Mouse (Mus musculus): ENCODE results near the gene Hyal3.
A peak's percentile ranks its signal among the peaks of the same experiment; 100 is the strongest.
"Not testable (repeated sequence)": the region's sequence is repeated elsewhere in the genome, so short reads cannot be mapped to it uniquely, and the experiment has no call there.

Gene Hyal3

DNA sequence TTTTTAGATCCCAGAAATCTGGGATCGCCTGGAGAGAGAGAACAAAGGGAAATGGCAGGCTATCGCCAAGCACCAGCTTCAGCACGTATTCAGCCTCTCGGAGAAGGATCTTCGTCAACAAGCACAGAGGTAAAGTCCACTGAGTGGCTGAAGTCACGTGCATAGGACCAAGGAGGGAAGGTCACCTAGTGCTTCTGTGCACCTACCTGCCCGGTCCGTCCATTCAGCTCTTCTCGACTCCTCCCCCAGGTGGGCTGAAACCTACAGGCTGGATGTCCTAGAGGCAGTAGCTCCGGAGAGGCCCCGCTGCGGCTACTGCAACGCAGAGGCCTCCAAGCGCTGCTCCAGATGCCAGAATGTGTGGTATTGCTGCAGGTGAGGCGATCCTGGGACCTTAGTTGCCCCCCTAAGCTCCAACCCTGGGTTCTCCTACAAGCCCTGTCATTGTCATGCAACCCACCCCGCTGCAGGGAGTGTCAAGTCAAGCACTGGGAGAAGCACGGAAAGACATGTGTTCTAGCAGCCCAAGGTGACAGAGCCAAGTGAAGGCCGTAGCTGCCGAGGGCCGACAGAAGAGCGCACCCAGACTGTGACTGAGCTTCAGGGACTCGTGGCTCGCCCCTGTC, 30.0 kb upstream of the Hyal3 start:
- DNase-seq (ENCODE audit: low spot score in 2 of 2) = no peak

DNA sequence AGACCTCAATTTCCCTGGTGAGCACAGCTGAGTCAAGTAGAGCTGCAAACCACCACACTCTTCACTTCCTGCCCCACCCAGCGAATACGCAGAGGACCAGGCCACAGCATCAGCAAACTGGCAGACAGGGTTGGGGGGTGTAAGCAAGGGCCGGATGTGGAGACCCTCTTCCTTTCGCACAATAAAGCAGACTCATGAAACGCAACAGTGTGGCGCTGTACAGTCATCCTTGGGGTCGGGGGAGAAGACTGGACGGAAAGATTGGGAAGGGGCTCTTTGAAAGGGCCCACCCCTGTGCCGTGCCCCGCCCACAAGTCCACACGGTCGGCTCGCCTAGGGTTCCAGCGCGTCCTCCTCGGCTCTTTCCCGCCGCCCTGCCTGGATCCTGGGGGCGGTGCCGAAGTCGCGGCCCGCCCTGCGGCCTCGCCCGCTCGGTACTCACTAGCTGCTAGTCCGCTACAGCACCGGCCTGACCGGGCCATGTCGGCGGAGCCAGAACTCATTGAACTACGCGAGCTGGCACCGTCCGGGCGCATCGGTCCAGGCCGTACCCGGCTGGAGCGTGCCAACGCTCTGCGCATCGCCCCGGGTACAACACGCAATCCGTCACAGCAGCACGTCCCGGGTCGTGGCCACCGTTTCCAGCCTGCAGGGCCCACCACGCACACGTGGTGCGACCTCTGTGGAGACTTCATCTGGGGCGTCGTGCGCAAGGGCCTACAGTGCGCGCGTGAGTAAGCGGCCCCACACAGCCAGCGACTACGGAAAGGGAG, 29.3 kb upstream of the Hyal3 start, which contains the start of gene Rassf1:
Gene Rassf1, plus strand, starts transcription at position 439 of the 773 bp plus-strand sequence.
- peak; percentile 72 to 77 for DNase-seq (ENCODE audit: low spot score in 2 of 2)

DNA sequence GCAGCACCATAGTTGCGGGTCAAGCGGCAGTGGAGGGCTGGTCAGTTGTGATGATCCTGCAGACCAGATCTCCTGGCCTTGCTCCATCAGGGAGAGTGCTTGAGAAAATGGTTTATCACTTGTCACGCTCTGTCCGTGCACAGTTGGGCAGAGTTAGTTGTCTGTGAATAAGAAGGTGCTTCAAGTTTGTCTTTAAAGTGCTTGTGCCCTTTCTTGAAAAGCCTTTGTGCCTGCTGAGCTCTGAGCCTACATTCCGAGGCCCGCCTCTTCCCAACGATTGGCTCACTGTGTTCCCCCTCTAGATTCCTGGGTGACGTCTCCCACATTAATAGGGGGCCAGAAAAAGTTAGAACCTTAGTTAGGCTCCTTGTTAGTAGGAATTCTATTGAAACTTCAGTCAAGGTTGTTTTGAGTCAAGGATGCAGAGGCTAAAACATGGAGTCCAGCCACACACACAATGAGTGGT, 28.7 kb upstream of the Hyal3 start:
- DNase-seq (ENCODE audit: low spot score in 2 of 2) = no peak

DNA sequence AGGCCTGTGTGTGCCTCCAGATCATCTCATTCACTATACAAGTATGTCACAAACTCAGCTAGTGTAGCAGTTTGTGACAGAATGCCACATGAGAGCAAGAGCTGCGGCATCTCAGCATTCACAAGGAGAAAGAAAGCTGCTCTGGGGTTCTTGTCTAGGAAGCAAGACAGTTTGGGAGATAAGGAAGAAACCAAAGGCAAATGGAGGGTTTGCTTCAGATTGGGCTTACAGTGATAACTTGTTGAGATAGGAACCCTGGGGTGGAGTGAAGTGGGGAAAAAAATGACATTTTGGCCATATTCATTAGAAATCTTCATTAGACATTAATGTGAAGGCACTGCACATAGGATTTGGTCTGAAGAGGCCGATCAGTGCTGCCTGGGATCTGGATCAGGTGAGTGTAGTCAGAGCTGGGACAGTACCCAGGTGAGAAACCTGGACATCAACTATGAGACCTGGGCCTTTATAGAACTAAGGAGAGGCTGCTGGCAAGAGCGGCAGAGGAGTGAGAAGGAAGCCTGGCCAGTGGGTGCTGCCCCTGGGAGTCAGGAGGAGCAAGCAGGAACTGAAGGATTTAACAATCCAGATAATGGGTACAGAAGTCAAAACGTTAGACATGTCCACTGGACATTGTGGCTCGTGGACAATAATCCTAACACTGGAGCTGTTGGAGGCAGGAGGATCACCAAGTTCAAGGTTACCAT, 27.8 kb upstream of the Hyal3 start:
- no peak for DNase-seq (ENCODE audit: low spot score in 2 of 2)

DNA sequence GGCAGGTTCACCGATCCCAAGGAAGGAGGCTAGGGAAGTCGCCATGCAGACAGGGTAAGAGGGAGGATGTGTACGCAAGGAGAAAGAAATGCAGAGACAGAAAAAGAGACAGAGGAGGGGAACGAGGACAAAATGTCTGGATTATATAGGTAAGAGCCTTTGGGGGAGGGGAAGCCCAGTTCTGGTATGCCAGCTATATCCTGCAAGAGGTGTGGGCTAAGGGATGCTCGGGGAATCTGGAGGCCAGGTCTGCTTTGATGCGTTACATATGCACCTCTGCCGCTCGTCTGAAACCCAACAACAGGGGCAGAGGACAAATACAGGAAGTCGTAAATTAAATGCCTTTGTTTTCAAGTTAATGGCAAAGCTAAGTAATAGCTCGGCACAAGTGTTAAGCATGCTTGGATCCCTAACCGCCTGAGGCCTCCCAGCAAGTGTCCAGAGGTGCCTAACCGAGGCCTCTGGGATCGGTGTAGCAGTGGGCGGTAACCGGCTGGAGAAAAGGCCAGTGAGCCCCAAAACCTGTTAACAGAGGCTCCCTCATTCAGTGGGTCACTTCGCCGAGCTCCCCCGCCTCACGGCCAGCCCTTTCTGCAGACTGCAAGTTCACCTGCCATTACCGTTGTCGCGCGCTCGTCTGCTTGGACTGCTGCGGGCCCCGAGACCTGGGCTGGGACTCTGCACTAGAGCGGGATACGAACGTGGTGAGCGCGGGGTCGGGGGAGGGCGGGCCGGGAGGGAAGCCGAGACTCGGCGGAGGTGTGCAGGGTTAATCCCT, 26.9 kb upstream of the Hyal3 start:
- peak; percentile 54 to 67 for DNase-seq (ENCODE audit: low spot score in 2 of 2)

DNA sequence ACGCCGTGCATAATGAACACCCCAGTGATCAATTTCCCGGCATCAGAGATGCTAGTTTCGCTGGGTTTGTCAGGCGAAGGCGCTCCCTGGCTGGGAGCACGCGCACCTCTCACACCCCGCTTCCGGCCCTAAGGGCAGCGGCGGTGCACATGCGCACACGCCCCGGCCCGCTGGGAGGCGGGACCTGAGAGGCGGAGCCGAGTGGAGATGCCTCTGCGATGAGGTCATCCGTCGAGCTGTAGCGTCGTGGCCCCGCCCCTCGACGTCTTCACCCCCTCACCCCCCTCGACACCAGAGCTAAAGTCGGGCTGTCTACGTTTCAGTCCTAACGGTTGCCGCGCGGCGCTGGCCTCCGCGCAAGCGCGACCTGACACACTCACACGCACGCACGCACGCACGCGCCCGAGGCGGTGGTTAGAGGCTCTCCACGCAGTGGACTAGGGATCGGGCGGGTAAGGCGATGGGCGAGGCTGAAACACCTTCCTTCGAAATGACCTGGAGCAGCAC, 26.2 kb upstream of the Hyal3 start:
- DNase-seq (ENCODE audit: low spot score in 2 of 2) = peak; percentile 94 to 96

DNA sequence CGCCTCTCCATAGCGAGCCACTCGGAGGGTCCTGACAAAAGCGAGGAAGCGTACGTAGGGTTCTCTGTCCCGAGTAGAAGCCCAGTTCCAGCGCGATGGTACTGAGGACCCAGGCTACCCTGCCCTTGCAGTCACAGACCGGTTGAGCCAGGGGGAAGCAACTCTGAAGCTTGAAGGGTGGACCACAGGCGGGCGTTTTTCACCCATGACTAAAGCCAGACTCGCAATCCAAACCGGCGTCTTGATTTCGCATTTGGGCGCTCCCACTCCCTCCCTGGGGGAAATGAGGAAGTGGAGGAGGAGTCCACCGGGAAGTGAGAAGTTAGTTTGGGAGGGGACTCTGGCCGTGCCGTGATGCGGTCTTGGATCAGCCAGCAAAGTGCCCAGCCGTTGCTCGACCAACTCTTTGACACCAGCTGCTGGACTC, 25.6 kb upstream of the Hyal3 start:
- peak in 1 of 2 experiments; percentile 49 for DNase-seq (ENCODE audit: low spot score in 2 of 2)

DNA sequence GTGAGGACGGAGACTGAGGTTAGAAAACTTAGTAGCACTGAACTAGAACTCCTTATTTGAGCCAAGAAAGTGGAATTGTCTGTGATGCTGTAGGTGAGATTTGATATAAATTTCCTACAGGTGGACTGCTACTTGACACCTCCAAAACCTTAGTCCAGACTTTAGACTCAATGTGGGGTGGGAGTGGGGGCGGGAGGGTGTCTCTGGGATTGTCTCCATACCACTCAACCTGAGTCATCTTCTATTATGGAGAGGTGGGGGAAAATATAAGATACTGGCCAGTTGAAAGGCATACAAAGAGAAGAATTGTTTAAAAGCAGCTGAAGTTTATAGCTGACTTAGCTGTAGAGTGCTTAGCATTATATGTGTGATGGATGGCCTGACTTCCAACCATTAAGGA, 24.9 kb upstream of the Hyal3 start:
- no peak for DNase-seq (ENCODE audit: low spot score in 2 of 2)

DNA sequence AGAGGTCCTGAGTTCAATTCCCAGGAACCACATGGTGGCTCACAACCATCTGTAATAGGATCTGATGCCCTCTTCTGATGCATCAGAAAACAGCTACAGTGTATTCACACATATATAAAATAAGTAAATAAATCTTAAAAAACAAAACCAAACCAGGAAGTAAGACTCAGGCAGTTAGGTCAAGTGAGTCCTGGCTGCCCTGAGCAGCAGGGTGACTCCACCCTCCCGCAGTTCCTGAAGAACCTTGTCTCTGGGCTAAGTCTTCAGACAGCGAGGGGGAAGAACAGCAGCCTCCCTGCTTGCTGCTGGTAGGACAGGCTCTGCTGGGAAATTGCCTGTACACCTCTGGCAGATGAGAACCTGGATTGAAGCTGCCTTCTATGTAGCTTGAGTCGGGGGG, 24.3 kb upstream of the Hyal3 start:
- no peak for DNase-seq (ENCODE audit: low spot score in 2 of 2)

DNA sequence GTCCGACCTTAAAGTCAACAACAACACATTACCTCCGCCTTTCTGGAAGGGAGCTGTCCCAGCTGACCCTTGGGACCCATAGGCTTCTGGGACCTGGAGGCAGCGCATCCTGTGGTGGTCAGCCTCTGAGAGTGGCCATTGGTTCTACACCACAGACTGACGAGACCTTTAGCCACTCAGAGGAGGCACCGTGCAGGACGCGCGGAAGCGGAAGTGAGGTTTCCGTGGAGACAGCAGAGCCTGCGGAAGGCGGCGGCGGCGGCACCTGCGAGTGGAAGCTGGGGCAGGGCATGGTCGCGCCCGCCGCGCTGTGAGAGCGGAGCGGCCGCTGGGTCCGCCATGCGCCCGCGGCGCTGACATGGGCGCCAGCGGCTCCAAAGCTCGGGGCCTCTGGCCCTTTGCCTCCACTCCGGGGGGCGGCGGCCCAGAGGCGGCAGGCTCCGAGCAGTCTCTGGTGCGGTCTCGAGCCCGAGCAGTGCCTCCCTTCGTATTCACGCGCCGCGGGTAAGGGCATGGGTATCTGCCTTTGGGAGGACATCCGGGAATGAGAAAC, 17.5 kb upstream of the Hyal3 start, which contains the start of gene Tusc2:
Gene Tusc2, plus strand, starts transcription at position 227 of the 553 bp plus-strand sequence.
- DNase-seq (ENCODE audit: low spot score in 2 of 2) = peak; percentile 90 to 92

DNA sequence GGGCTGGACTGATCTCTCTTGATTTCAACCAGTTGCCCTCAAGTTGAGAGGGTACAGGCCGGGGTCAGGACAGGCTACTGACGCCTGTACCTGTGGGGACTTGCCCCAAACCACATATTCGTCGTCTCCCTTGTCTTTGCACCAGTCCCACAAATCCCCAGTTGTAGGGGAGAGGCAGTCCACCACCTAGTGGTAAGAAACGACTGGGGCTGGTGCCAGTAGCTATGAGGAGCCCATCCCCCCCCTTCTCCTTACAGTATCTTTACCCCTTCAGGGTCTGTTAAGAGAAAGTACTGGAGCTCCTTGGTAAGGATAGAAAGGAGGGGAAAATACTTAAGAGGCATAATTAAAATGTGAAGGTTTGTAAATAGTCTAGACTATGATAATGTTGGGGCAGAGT, 15.1 kb upstream of the Hyal3 start:
- DNase-seq (ENCODE audit: low spot score in 2 of 2) = not testable (repeated sequence)

DNA sequence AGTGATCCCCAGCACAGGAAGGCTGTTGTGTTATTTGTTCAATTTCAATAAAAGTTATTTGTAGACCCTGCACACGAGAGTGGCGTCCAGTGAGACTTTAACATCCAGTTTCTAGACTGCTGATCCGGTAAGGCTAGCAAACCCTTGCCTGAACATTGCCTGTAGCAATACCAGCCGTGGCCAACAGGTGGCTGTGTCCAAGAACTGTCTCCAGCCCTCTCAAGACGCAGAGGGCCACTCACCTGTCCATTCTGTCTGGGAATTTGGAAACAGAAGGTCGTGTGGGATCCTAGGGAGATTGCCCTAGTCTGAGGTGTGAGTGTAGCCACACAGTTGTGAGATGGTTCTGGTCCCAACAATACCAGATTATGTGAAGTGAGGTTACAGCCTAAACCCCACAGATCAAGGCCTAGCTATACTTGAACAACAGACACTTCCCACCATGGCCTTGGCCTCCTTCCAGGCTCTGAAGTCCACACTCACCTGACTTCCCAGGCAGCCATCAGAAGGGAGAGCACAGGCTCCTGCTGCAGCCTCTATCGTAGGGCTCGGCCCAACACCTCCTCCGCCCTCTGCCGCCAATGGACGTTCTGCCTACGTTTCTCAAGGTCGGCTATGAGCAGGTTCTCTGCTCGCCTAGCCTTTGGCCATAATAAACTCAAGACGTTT, 14.4 kb upstream of the Hyal3 start:
- DNase-seq (ENCODE audit: low spot score in 2 of 2) = peak; percentile 56 to 81

DNA sequence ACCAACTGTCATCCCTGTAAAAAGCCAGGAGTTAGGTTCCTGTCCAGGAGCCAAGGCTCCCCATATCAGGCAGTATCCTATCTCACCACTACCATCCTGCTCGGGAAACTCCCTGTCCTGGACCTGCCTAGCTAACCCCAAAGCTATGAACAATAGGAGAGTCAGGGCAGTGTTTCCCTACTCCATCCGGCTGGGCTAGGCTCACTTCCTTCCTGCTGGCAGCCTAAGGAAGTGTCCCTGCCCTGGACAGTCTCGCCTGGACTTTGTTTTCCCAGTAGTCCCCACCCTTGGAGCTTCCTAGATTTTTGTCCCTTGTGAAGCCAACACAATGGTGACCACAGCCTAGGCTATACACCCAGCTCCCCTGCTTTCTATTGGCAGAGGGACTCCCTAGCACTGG, 13.8 kb upstream of the Hyal3 start:
- no peak for DNase-seq (ENCODE audit: low spot score in 2 of 2)

DNA sequence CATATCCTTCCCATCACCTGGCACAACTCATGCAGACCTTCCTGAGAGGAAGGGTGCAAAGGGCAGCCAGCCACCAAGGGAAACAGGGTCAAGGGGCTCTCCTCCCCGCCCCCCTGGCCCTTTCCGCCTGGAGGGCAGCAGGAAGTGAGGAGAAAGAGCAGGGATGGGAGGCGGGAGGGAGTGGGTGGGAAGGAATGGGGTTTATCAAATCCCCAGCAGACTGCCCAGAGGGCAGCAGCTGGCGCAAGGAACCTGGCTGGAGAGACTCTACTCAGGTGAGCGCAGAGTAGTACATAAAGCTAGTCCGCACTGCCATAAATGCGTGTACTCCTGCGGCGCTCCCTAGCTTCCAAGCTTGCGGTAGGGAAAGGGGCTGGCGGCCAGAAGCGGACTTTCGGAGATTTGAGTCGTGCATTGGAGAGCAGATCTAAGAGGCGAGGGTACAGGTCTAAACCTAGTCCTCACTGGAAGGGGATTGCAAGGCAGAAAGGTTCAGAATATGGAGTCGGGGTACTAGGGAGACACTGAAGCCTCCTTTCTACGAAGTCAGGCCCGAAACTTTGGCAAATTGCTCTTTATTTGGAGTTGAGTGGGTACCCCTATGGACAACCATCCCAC, 12.8 kb upstream of the Hyal3 start, which contains the start of gene Hyal2:
Gene Hyal2, plus strand, starts transcription at position 244 of the 618 bp plus-strand sequence.
- no peak for DNase-seq (ENCODE audit: low spot score in 2 of 2)

DNA sequence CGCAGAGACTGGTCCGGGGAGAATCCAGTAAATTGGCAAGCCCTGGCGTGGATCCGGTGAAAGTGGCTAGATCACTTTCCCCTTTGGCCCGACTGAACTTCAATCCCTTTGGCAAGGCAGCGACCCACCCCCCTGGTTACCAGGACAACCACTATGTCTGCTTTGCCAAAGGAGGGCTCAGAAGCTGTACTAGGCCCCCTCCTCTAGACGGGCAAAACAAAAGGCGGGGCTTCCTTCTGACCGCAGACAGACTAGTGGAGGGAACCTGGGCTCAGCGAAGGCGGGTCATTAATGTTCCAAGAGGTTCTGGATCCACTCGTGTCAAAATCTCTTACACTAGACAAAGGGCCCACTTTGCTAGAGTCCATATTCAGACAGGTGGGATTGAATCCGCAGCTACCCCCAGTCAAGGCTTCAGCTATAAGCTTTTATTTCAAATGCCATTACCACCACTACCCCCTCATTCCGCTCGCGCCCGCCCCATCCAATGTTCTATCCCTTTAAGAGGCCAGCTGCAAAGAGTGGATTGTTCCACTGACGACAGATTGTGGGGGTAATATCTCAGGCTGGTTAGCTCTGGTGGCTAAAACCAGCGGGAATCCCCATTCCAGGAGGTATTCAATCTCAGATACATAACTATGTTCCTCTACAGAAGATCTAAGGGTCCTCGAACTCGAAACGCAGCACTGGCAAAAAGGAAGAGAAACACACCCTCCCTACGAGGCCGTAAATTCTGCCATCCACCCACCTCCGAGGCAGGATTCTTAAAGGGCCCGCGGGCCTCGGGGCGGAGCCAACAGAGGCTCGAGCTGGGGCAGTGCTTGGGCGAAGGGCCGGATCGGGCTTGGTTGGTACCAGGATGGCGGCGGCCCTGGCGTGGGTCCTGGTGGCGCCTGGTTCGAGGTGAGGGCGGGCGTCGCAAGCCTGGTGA, 12.0 kb upstream of the Hyal3 start:
- DNase-seq (ENCODE audit: low spot score in 2 of 2) = peak; percentile 68 to 75

DNA sequence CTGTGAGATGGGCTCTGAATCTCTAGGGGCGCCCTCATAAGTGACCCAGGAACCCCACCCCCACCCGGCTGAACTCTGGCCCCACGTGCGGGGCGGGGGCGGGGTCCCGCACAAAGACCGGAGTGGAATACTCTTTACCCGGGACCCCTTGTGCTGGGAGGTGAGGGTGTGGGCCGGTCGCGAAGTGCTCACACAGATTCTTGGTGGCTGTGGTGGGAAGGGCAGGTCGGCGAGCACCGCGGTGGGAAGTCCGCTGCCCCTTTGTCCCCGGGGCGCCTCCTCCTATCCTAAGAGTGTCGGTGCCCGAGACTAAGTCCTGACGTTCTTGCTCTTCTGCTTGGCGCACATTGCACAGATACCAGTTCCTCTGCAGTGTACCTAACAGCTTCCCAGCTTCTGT, 11.3 kb upstream of the Hyal3 start:
- no peak for DNase-seq (ENCODE audit: low spot score in 2 of 2)

DNA sequence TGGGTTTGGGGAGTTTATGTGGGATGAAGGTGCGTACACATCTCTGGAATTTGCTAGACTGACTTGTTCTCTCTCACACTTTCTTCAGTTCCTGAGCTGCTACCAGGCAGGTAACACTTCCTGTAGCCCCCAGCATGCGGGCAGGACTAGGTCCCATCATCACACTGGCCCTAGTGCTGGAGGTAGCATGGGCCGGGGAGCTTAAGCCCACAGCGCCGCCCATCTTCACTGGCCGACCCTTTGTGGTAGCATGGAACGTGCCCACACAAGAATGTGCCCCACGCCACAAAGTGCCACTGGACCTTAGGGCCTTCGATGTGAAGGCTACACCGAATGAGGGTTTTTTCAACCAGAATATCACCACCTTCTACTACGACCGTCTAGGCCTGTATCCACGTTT, 10.6 kb upstream of the Hyal3 start:
- DNase-seq (ENCODE audit: low spot score in 2 of 2) = no peak

DNA sequence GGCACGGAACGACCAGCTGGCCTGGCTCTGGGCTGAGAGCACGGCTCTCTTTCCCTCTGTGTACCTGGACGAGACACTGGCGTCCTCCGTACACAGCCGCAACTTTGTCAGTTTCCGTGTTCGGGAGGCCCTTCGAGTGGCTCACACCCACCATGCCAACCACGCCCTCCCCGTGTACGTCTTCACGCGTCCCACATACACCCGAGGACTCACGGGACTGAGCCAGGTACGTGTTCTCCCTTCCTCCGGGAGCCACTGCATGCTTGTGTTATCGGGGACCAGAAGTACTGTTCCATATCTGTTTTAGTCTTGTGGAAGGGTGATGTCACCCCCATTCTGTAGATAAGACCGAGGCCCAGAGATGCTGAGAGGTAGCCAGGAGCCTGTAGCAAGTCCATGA, 9.8 kb upstream of the Hyal3 start:
- no peak for DNase-seq (ENCODE audit: low spot score in 2 of 2)
